Mouse (Mus musculus): ENCODE results near the gene Gabpb2. TPM values are rescaled to one million over a fixed set of nuclear protein-coding genes. Genes with fewer than 3 reads are reported as not detected.

The Gabpb2 gene
- total RNA-seq, 2 experiments from 2014 or later: 21.4 to 22.1 TPM

- DNase-seq (ENCODE audit: low spot score in 2 of 2): no peak
Observed at GRCm38 (mm10) chr3:95199101-95199500, 18.6 kb downstream of the Gabpb2 start.

- DNase-seq (ENCODE audit: low spot score in 2 of 2): no peak
Observed at GRCm38 (mm10) chr3:95195772-95196171, 21.9 kb downstream of the Gabpb2 start.

- no peak for DNase-seq (ENCODE audit: low spot score in 2 of 2)
Observed at GRCm38 (mm10) chr3:95194721-95195135, 23.0 kb downstream of the Gabpb2 start.

- no peak for DNase-seq (ENCODE audit: low spot score in 2 of 2)
Observed at GRCm38 (mm10) chr3:95186888-95187287, 30.8 kb downstream of the Gabpb2 start.

- DNase-seq (ENCODE audit: low spot score in 2 of 2): no peak
Observed at GRCm38 (mm10) chr3:95186100-95186499, 31.6 kb downstream of the Gabpb2 start.

GRCm38 (mm10) chr3:95184796-95185577 lies 32.7 kb downstream of the Gabpb2 start:
- no peak for DNase-seq (ENCODE audit: low spot score in 2 of 2)

- no peak for DNase-seq (ENCODE audit: low spot score in 2 of 2)
Observed at GRCm38 (mm10) chr3:95181841-95182240, 35.9 kb downstream of the Gabpb2 start.

GRCm38 (mm10) chr3:95179890-95180289 lies 37.8 kb downstream of the Gabpb2 start:
- DNase-seq (ENCODE audit: low spot score in 2 of 2): no peak

GRCm38 (mm10) chr3:95178948-95179347 lies 38.8 kb downstream of the Gabpb2 start:
- no peak for DNase-seq (ENCODE audit: low spot score in 2 of 2)

GRCm38 (mm10) chr3:95177583-95177982 lies 40.1 kb downstream of the Gabpb2 start:
- DNase-seq (ENCODE audit: low spot score in 2 of 2): no peak

GRCm38 (mm10) chr3:95176500-95176899 lies 41.2 kb downstream of the Gabpb2 start:
- no peak for DNase-seq (ENCODE audit: low spot score in 2 of 2)

- DNase-seq (ENCODE audit: low spot score in 2 of 2): peak; percentile 85 to 89
Observed at GRCm38 (mm10) chr3:95174011-95174592, 43.6 kb downstream of the Gabpb2 start.

GRCm38 (mm10) chr3:95173256-95173949 lies 44.3 kb downstream of the Gabpb2 start:
- DNase-seq (ENCODE audit: low spot score in 2 of 2): peak; percentile 32 to 36

GRCm38 (mm10) chr3:95172526-95173255 lies 45.0 kb downstream of the Gabpb2 start:
- no peak for DNase-seq (ENCODE audit: low spot score in 2 of 2)

- no peak for DNase-seq (ENCODE audit: low spot score in 2 of 2)
Observed at GRCm38 (mm10) chr3:95171105-95171504, 46.6 kb downstream of the Gabpb2 start.

- DNase-seq (ENCODE audit: low spot score in 2 of 2): no peak
Observed at GRCm38 (mm10) chr3:95169996-95170395, 47.7 kb downstream of the Gabpb2 start.

- no peak for DNase-seq (ENCODE audit: low spot score in 2 of 2)
Observed at GRCm38 (mm10) chr3:95164840-95165239, 52.9 kb downstream of the Gabpb2 start.

GRCm38 (mm10) chr3:95164256-95164550 lies 53.5 kb downstream of the Gabpb2 start:
- DNase-seq (ENCODE audit: low spot score in 2 of 2): no peak

GRCm38 (mm10) chr3:95163419-95164255 lies 54.1 kb downstream of the Gabpb2 start:
- no peak for DNase-seq (ENCODE audit: low spot score in 2 of 2)

- no peak for DNase-seq (ENCODE audit: low spot score in 2 of 2)
Observed at GRCm38 (mm10) chr3:95162345-95162628, 55.4 kb downstream of the Gabpb2 start.
